Mouse (Mus musculus): Measurements from ENCODE around the gene Gm21425.
"Not testable (repeated sequence)": the region's sequence is repeated elsewhere in the genome, so short reads cannot be mapped to it uniquely, and the experiment has no call there.

Gm21425 gene

DNA sequence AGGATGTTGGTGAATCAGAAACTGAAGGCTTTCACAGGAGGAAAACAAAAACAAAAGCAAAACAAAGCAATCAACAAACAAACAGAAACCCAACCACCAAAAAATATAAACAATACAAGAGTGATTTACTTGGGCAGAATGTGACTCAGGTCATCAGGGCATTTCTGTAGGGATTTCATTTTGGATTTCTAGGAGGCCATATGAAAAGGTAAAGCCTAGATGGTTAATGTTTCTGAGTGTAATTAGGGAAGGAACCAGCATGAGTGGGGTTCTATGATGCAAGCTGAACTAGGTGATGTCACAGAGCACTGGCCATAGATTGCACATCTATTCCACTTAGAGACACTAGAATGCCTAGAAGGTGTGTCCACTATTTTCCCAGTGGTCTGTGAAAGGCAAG, at the start of gene Gm21425:
Gene Gm21425, plus strand, starts transcription at position 301 of the 400 bp plus-strand sequence.
- in situ Hi-C loops (cut with MboI; ENCODE audit: low sequenced_read_pairs), result not testable (repeated sequence)

GRCm38 (mm10) chrY:13133392-13133791, 28.4 kb upstream of the Gm21425 start, which contains the start of gene Gm21891:
Gene Gm21891, minus strand, starts transcription at chrY:13133492.
- in situ Hi-C loops (cut with MboI; ENCODE audit: low sequenced_read_pairs), result not testable (repeated sequence)
